Mouse (Mus musculus) small intestine, adult 2 months (tissue): ENCODE measurements around the gene Rasal2.

ENCODE experiments used
- CTCF ChIP-seq: fragments of 200-500 bp; IDR thresholded peaks from 2 replicates; pipeline ENCODE4 v1.5.1; 2012; ENCODE audit warnings: low read depth, mild to moderate bottlenecking, control low read depth, inconsistent platforms, low read length, moderate library complexity, mixed read lengths; ENCODE audit not compliant: insufficient replicate concordance, insufficient read length; ENCODE audit errors: extremely low read depth
- POLR2A ChIP-seq: fragments of 200-500 bp; IDR thresholded peaks from 2 replicates; pipeline ENCODE4 v1.6.1; 2012; ENCODE audit warnings: low read depth, mild to moderate bottlenecking, control low read depth, inconsistent platforms, low read length, moderate library complexity

DNA sequence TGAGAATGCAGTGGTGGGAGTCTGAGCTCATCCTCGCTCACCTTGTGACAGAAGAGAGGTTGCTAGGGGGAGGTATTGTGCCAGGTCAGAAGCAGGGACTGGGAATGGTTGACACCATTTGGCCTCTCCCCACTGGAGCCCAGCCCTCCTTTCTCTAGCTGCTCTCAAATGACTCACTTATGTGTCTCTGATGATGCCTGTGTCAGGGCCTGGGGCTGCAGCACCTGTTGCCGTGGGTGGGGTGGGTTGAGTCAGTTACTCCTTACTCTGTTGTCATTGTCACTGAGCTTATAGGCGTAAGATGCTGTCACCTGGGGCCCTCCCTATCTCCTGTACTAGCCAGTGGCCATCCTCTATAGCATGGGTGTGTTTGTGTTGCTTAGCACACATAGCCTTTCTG lies 321.6 kb downstream of the Rasal2 start:
- TF ChIP-seq CTCF (no peak), POLR2A (no peak)
